Mouse (Mus musculus): Measurements from ENCODE around the gene Nkain1. TPM values are rescaled to one million over a fixed set of nuclear protein-coding genes. Genes with fewer than 3 reads are reported as not detected.

Gene Nkain1
- polyA plus RNA-seq (2012; rRNA removed) = 12.1 and 14.8 TPM in 2 replicates

GRCm38 (mm10) chr4:130574048-130574413, at the start of gene Nkain1:
Gene Nkain1, minus strand, starts transcription at chr4:130574173.
- TF ChIP-seq CTCF (IDR thresholded peaks at IDR 0.05; ENCODE audit: insufficient read depth, low read length) = no peak
- no peak for TF ChIP-seq POLR2A (IDR thresholded peaks at IDR 0.05; ENCODE audit: borderline replicate concordance, extremely low read depth, low read depth, low read length)
- peak within 1 kb of the TSS; percentile 25 for H3K4me3 ChIP-seq (replicated peaks; ENCODE audit: extremely low read depth, low read depth, low read length)
- no peaks in the 10 kb centered on the region for H3K4me1 ChIP-seq (ENCODE audit: control insufficient read depth, insufficient read depth, low read length)
- DNase-seq = no peak
- under 1% methylated on average over 39 of the region's 41 CpGs for WGBS

GRCm38 (mm10) chr4:130578734-130579274, 4.8 kb upstream of the Nkain1 start:
- 67% methylated on average over 9 of the region's 9 CpGs for WGBS
- Histone ChIP-seq H3K4me1 (ENCODE audit: control insufficient read depth, insufficient read depth, low read length) (no peaks in the 10 kb centered on the region), H3K4me3 (replicated peaks; ENCODE audit: extremely low read depth, low read depth, low read length) (no peak overlapping the region)
- no peak for TF ChIP-seq CTCF (IDR thresholded peaks at IDR 0.05; ENCODE audit: insufficient read depth, low read length)
- no peak for TF ChIP-seq POLR2A (IDR thresholded peaks at IDR 0.05; ENCODE audit: borderline replicate concordance, extremely low read depth, low read depth, low read length)
- no peak for DNase-seq

- TF ChIP-seq POLR2A (IDR thresholded peaks at IDR 0.05; ENCODE audit: borderline replicate concordance, extremely low read depth, low read depth, low read length) (no peak), CTCF (IDR thresholded peaks at IDR 0.05; ENCODE audit: insufficient read depth, low read length) (no peak)
- no peak for DNase-seq
- Histone ChIP-seq H3K4me1 (ENCODE audit: control insufficient read depth, insufficient read depth, low read length) (no peaks in the 10 kb centered on the region), H3K4me3 (replicated peaks; ENCODE audit: extremely low read depth, low read depth, low read length) (no peak overlapping the region)
- WGBS = 74% methylated on average over 6 of the region's 6 CpGs
Measured at GRCm38 (mm10) chr4:130577081-130577480, 3.1 kb upstream of the Nkain1 start.

- DNase-seq = no peak
Measured at GRCm38 (mm10) chr4:130576247-130576931, 2.4 kb upstream of the Nkain1 start.

GRCm38 (mm10) chr4:130575533-130575932, 1.6 kb upstream of the Nkain1 start:
- Histone ChIP-seq H3K4me1 (ENCODE audit: control insufficient read depth, insufficient read depth, low read length) (no peaks in the 10 kb centered on the region), H3K4me3 (replicated peaks; ENCODE audit: extremely low read depth, low read depth, low read length) (no peak overlapping the region)
- DNase-seq = no peak
- 80% methylated on average over 3 of the region's 3 CpGs for WGBS
- TF ChIP-seq CTCF (IDR thresholded peaks at IDR 0.05; ENCODE audit: insufficient read depth, low read length) = no peak
- TF ChIP-seq POLR2A (IDR thresholded peaks at IDR 0.05; ENCODE audit: borderline replicate concordance, extremely low read depth, low read depth, low read length) = no peak

More at GRCm38 (mm10) chr4:130576247-130576931, 2.4 kb upstream of the Nkain1 start:
- TF ChIP-seq CTCF (IDR thresholded peaks at IDR 0.05; ENCODE audit: insufficient read depth, low read length) (no peak), POLR2A (IDR thresholded peaks at IDR 0.05; ENCODE audit: borderline replicate concordance, extremely low read depth, low read depth, low read length) (no peak)
- 52% methylated on average over 13 of the region's 13 CpGs for WGBS
- Histone ChIP-seq H3K4me1 (ENCODE audit: control insufficient read depth, insufficient read depth, low read length) (no peaks in the 10 kb centered on the region), H3K4me3 (replicated peaks; ENCODE audit: extremely low read depth, low read depth, low read length) (no peak overlapping the region)

- WGBS = 74% methylated on average over 7 of the region's 7 CpGs
- Histone ChIP-seq H3K4me1 (ENCODE audit: control insufficient read depth, insufficient read depth, low read length) (no peaks in the 10 kb centered on the region), H3K4me3 (replicated peaks; ENCODE audit: extremely low read depth, low read depth, low read length) (no peak overlapping the region)
- TF ChIP-seq CTCF (IDR thresholded peaks at IDR 0.05; ENCODE audit: insufficient read depth, low read length) (no peak), POLR2A (IDR thresholded peaks at IDR 0.05; ENCODE audit: borderline replicate concordance, extremely low read depth, low read depth, low read length) (no peak)
- no peak for DNase-seq
Measured at GRCm38 (mm10) chr4:130574861-130575460, 988 bp upstream of the Nkain1 start.

GRCm38 (mm10) chr4:130573351-130574047, 474 bp downstream of the Nkain1 start:
- under 1% methylated on average over 76 of the region's 76 CpGs for WGBS
- no peak for DNase-seq
- TF ChIP-seq POLR2A (IDR thresholded peaks at IDR 0.05; ENCODE audit: borderline replicate concordance, extremely low read depth, low read depth, low read length) (no peak), CTCF (IDR thresholded peaks at IDR 0.05; ENCODE audit: insufficient read depth, low read length) (no peak)
- Histone ChIP-seq H3K4me1 (ENCODE audit: control insufficient read depth, insufficient read depth, low read length) (no peaks in the 10 kb centered on the region), H3K4me3 (replicated peaks; ENCODE audit: extremely low read depth, low read depth, low read length) (peak overlapping the region; percentile 25)

- 2% methylated on average over 6 of the region's 6 CpGs for WGBS
- TF ChIP-seq POLR2A (IDR thresholded peaks at IDR 0.05; ENCODE audit: borderline replicate concordance, extremely low read depth, low read depth, low read length) (no peak), CTCF (IDR thresholded peaks at IDR 0.05; ENCODE audit: insufficient read depth, low read length) (no peak)
- no peak overlapping the region for H3K4me3 ChIP-seq (replicated peaks; ENCODE audit: extremely low read depth, low read depth, low read length)
- DNase-seq = no peak
- H3K4me1 ChIP-seq (ENCODE audit: control insufficient read depth, insufficient read depth, low read length) = no peaks in the 10 kb centered on the region
Measured at GRCm38 (mm10) chr4:130573012-130573350, 992 bp downstream of the Nkain1 start.

GRCm38 (mm10) chr4:130572545-130572944, 1.4 kb downstream of the Nkain1 start:
- DNase-seq = no peak
- TF ChIP-seq POLR2A (IDR thresholded peaks at IDR 0.05; ENCODE audit: borderline replicate concordance, extremely low read depth, low read depth, low read length) (no peak), CTCF (IDR thresholded peaks at IDR 0.05; ENCODE audit: insufficient read depth, low read length) (no peak)
- Histone ChIP-seq H3K4me3 (replicated peaks; ENCODE audit: extremely low read depth, low read depth, low read length) (no peak overlapping the region), H3K4me1 (ENCODE audit: control insufficient read depth, insufficient read depth, low read length) (no peaks in the 10 kb centered on the region)
- WGBS = 23% methylated on average over 10 of the region's 10 CpGs

Data from lung, adult 2 months (tissue).